Mouse (Mus musculus) limb, embryonic 10.5 days (tissue): ENCODE data around the gene Mien1. TPM values are rescaled to one million over a fixed set of nuclear protein-coding genes. Genes with fewer than 3 reads are reported as not detected.

ENCODE experiments used
- DNase-seq: peaks from one replicate; pipeline ENCODE4 v3.0.0-alpha.2; 2017; ENCODE audit warnings: low spot score
- H3K27ac ChIP-seq: fragments of 300-500 bp; sonication (generic); 2 replicates; pipeline ENCODE4 v1.5.1; 2016; ENCODE audit warnings: mild to moderate bottlenecking
- H3K27me3 ChIP-seq: fragments of 300-500 bp; sonication (generic); 2 replicates; pipeline ENCODE4 v1.6.1; 2016; ENCODE audit warnings: low read depth, mild to moderate bottlenecking; ENCODE audit not compliant: poor library complexity, severe bottlenecking
- H3K36me3 ChIP-seq: fragments of 300-500 bp; sonication (generic); 2 replicates; pipeline ENCODE4 v1.6.1; 2016; ENCODE audit warnings: mild to moderate bottlenecking, moderate library complexity
- H3K4me1 ChIP-seq: fragments of 300-500 bp; sonication (generic); 2 replicates; pipeline ENCODE4 v1.6.1; 2016
- H3K4me3 ChIP-seq: fragments of 300-500 bp; sonication (generic); 2 replicates; pipeline ENCODE4 v1.5.1; 2016; ENCODE audit warnings: mild to moderate bottlenecking, moderate library complexity
- H3K9me3 ChIP-seq: fragments of 300-500 bp; sonication (generic); replicated peaks from 2 replicates; pipeline ENCODE4 v1.6.1; 2016; ENCODE audit warnings: mild to moderate bottlenecking
- WGBS: fragments of 180-500 bp; shearing (Covaris S2); methylation state at CpG from one replicate; pipeline ENCODE4 v1.1.7; 2016; 5-methylcytosine and 5-hydroxymethylcytosine counted together
- polyA plus RNA-seq: library from polyadenylated mRNA; unstranded; fragments of >200 nt; fragmentation: Nextera tagmentation; extraction: Ambion mirVana; gene quantifications from 2 replicates; pipeline ENCODE4 v1.2.1, GENCODE M21; 2016

Gene Mien1
- polyA plus RNA-seq, 1 experiment from 2014 or later, result 76.8 TPM

GRCm38 (mm10) chr11:98457367-98458120, 18.8 kb upstream of the Mien1 start:
- peak overlapping the region; percentile 63 for H3K4me3 ChIP-seq
- peaks cover 22% of the 10 kb centered on the region for H3K4me1 ChIP-seq
- peaks cover 50% of the 10 kb centered on the region for H3K27me3 ChIP-seq
- under 1% methylated on average over 52 of the region's 64 CpGs for WGBS
- DNase-seq, result peak; percentile 93
- H3K36me3 ChIP-seq, result no peaks in the 10 kb centered on the region
- no peaks in the 10 kb centered on the region for H3K9me3 ChIP-seq
- peak overlapping the region; percentile 83 for H3K27ac ChIP-seq

GRCm38 (mm10) chr11:98456945-98457344, 18.2 kb upstream of the Mien1 start:
- H3K27ac ChIP-seq, result peak overlapping the region; percentile 83
- H3K4me1 ChIP-seq, result peaks cover 22% of the 10 kb centered on the region
- DNase-seq, result no peak
- no peaks in the 10 kb centered on the region for H3K9me3 ChIP-seq
- WGBS, result 34% methylated on average over 9 of the region's 9 CpGs
- peaks cover 44% of the 10 kb centered on the region for H3K27me3 ChIP-seq
- peak overlapping the region; percentile 63 for H3K4me3 ChIP-seq
- H3K36me3 ChIP-seq, result no peaks in the 10 kb centered on the region

DNA sequence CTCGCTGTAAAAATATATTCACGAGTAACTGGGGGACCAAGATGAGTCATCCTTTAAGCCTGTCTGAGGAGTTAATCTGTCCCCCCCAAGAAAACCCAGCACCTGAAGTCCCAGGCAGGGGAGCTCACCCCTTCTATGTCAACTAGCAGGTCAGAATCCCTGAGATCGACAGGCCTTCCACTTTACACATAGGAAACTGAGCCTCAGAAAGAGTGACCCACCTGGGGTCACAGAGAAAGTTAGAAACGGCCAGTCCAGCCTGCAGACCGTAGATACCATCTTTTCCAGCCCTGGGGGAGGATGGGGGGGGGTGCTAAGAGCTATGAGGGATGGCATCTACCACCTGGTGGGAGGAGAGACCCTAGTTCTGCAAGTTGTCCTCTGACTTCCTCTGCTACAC, 17.8 kb upstream of the Mien1 start:
- H3K4me1 ChIP-seq, result peaks cover 22% of the 10 kb centered on the region

DNA sequence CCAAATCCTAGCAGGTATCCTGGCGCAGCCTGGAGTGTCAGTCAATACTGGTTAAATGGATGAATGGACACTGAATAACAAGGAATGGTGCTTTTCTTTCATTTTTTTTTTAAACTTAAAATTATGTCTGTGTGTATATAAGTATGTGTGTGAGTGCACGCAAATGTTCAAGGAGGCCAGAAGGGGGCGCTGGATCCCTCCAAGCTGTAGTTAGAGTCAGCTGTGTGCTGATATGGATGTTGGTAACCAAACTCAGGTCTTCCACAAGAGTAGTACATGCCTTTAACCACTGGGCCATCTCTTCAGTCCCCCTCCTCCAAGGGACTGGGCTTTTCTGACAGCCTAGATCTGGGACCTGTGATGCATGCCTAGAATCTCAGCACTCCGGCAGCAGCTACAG, 16.7 kb upstream of the Mien1 start:
- H3K4me3 ChIP-seq, result no peak overlapping the region
- no peak for DNase-seq
- H3K4me1 ChIP-seq, result peaks cover 22% of the 10 kb centered on the region
- peaks cover 30% of the 10 kb centered on the region for H3K27me3 ChIP-seq
- no peaks in the 10 kb centered on the region for H3K36me3 ChIP-seq
- H3K9me3 ChIP-seq, result no peaks in the 10 kb centered on the region
- WGBS, result 85% methylated on average over 4 of the region's 4 CpGs
- H3K27ac ChIP-seq, result no peak overlapping the region

More for the DNA sequence above, 17.8 kb upstream of the Mien1 start:
- Histone ChIP-seq H3K9me3 (no peaks in the 10 kb centered on the region), H3K4me3 (no peak overlapping the region), H3K27me3 (peaks cover 40% of the 10 kb centered on the region), H3K27ac (no peak overlapping the region), H3K36me3 (no peaks in the 10 kb centered on the region)
- DNase-seq, result no peak
- WGBS, result 82% methylated on average over 5 of the region's 5 CpGs

- Histone ChIP-seq H3K36me3 (no peaks in the 10 kb centered on the region), H3K4me1 (peaks cover 35% of the 10 kb centered on the region), H3K4me3 (no peak overlapping the region), H3K27ac (no peak overlapping the region), H3K9me3 (no peaks in the 10 kb centered on the region), H3K27me3 (peaks cover 55% of the 10 kb centered on the region)
- 83% methylated on average over 20 of the region's 20 CpGs for WGBS
- no peak for DNase-seq
Observed at GRCm38 (mm10) chr11:98449921-98450771, 11.4 kb upstream of the Mien1 start.

DNA sequence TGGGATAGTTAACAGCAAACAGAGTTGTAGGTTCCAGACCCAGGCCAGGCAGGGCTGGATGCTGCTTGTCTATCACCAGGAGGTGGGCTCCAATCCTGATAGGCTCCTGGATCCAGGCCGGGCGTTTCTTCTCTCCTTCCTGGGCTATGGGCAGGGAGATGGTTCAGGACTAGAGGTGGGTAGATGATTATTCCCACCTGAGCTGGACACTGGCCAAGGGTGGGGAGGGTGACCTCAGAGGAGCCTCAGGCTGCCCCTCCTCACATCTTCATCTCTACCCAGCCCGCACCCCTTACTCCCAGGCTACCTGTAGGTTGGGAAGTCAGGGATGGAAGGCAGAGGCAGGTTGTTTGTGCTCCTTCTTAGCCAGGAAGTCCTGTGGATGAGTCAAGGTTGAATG, 10.6 kb upstream of the Mien1 start:
- WGBS, result 86% methylated on average over 3 of the region's 3 CpGs
- no peaks in the 10 kb centered on the region for H3K9me3 ChIP-seq

DNA sequence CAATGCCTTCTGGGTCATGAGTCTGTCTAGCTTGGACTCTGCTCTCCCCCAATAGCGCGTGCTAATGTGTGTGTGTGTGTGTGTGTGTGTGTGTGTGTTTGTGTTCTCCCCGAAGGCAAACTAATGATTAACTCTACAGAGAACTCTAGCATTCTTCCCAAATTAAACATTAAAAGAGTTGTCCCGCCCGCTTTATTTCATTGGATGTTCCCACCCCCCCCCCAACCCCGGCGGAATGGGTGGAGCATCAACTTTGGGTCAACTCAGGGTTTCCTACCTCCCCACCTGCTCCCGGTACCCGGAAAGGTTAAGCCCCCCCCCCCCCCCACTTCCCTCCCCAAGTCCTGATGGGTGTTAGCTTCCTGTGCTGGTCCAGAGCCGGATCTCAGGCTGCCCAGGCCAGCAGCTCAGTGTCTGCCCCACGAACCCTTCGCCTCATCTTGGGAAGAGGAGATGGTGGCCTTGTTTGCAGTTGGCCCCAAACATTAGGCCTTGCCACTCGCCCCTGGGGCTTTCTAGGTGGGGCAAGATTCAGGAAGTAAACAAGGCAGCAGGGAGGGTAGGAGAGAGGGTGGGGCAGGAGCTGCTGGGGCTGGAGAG, 9.5 kb upstream of the Mien1 start:
- WGBS, result 37% methylated on average over 13 of the region's 13 CpGs
- Histone ChIP-seq H3K27me3 (peaks cover 57% of the 10 kb centered on the region), H3K4me3 (no peak overlapping the region; the same call in 1 of the 2 replicates), H3K36me3 (no peaks in the 10 kb centered on the region), H3K4me1 (peaks cover 35% of the 10 kb centered on the region), H3K27ac (no peak overlapping the region), H3K9me3 (no peaks in the 10 kb centered on the region)
- DNase-seq, result no peak

More for the DNA sequence above, 10.6 kb upstream of the Mien1 start:
- H3K4me3 ChIP-seq, result no peak overlapping the region
- no peak for DNase-seq
- H3K4me1 ChIP-seq, result peaks cover 35% of the 10 kb centered on the region
- no peak overlapping the region for H3K27ac ChIP-seq
- H3K27me3 ChIP-seq, result peaks cover 57% of the 10 kb centered on the region
- H3K36me3 ChIP-seq, result no peaks in the 10 kb centered on the region

DNA sequence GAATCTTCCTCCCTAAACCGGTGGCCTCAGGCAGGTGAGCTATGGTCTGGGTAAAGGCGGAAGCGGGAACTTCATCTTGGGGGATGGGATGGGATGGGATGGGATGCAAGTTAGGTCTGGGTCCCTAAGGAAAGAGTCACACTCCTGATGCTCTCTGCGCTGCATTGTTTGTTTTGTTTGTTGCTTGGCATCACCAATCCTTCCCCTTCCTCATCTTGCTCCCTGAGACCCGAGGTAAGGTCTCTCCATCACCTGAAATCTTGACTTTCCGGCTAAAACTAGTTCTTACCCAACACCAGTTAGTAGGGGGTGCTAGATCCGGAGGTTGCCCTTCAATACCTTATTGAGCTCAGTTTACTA, 8.7 kb upstream of the Mien1 start:
- H3K27ac ChIP-seq, result peak overlapping the region; percentile 72; the same call in 1 of the 2 replicates
- WGBS, result 9% methylated on average over 7 of the region's 7 CpGs

GRCm38 (mm10) chr11:98446562-98447474, 8.0 kb upstream of the Mien1 start:
- peak overlapping the region; percentile 72 for H3K27ac ChIP-seq
- 3% methylated on average over 32 of the region's 33 CpGs for WGBS
- H3K36me3 ChIP-seq, result no peaks in the 10 kb centered on the region
- H3K4me3 ChIP-seq, result peak overlapping the region; percentile 27
- H3K9me3 ChIP-seq, result no peaks in the 10 kb centered on the region
- H3K27me3 ChIP-seq, result peaks cover 57% of the 10 kb centered on the region
- DNase-seq, result no peak
- H3K4me1 ChIP-seq, result peaks cover 35% of the 10 kb centered on the region

More for the DNA sequence above, 8.7 kb upstream of the Mien1 start:
- Histone ChIP-seq H3K4me1 (peaks cover 35% of the 10 kb centered on the region), H3K27me3 (peaks cover 57% of the 10 kb centered on the region), H3K9me3 (no peaks in the 10 kb centered on the region), H3K36me3 (no peaks in the 10 kb centered on the region), H3K4me3 (peak overlapping the region; percentile 27)
- DNase-seq, result no peak

- 3% methylated on average over 5 of the region's 5 CpGs for WGBS
- H3K27me3 ChIP-seq, result peaks cover 57% of the 10 kb centered on the region
- H3K4me3 ChIP-seq, result peak within 1 kb of the TSS; percentile 27
- DNase-seq, result no peak
- H3K9me3 ChIP-seq, result no peaks in the 10 kb centered on the region
- peaks cover 35% of the 10 kb centered on the region for H3K4me1 ChIP-seq
- H3K27ac ChIP-seq, result peak within 1 kb of the TSS; percentile 72
- no peaks in the 10 kb centered on the region for H3K36me3 ChIP-seq
Observed at GRCm38 (mm10) chr11:98446213-98446561, 7.4 kb upstream of the Mien1 start, which contains the start of gene Grb7. Gene Grb7 (plus strand): TSS chr11:98446394.

GRCm38 (mm10) chr11:98445679-98446078, 6.9 kb upstream of the Mien1 start:
- peaks cover 35% of the 10 kb centered on the region for H3K4me1 ChIP-seq
- no peaks in the 10 kb centered on the region for H3K9me3 ChIP-seq
- WGBS, result 45% methylated on average over 4 of the region's 4 CpGs
- no peaks in the 10 kb centered on the region for H3K36me3 ChIP-seq
- 0 out of 2 replicates have a peak overlapping the region, but pooled peaks have one; percentile 3 for H3K27ac ChIP-seq
- H3K4me3 ChIP-seq, result no peak overlapping the region
- DNase-seq, result no peak
- H3K27me3 ChIP-seq, result peaks cover 57% of the 10 kb centered on the region

DNA sequence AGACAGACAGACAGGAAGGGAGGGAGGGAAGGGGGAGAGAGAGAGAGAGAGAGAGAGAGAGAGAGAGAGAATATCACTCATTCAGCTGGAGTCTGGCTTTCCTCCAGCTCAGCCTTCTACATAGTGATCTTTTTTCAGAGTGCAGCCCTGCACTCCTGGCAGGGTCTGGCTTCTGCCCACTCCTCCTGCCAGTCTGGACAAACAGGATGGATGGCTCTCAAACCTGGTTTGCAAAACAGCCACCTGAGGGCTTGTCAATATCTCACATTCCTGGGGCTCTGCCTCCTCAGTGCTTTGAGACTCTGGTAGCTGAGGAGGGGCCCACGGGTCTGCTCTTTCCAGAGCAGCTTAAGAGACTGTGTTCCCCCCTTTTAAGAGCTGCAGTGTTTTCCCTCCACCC, 6.4 kb upstream of the Mien1 start:
- H3K4me3 ChIP-seq, result no peak overlapping the region
- H3K9me3 ChIP-seq, result no peaks in the 10 kb centered on the region
- peaks cover 53% of the 10 kb centered on the region for H3K27me3 ChIP-seq
- DNase-seq, result no peak
- H3K4me1 ChIP-seq, result peaks cover 35% of the 10 kb centered on the region
- H3K27ac ChIP-seq, result 0 out of 2 replicates have a peak overlapping the region, but pooled peaks have one; percentile 3
- WGBS, result 34% methylated on average over 1 of the region's 1 CpGs
- H3K36me3 ChIP-seq, result no peaks in the 10 kb centered on the region
